Mouse (Mus musculus): ENCODE results near the gene Gm17606. TPM values are rescaled to one million over a fixed set of nuclear protein-coding genes. Genes with fewer than 3 reads are reported as not detected.

The Gm17606 gene
- total RNA-seq, 2 experiments from 2014 or later = not detected

GRCm38 (mm10) chr14:54660009-54660408 lies 19.3 kb downstream of the Gm17606 start:
- no peak for DNase-seq (ENCODE audit: low spot score)

GRCm38 (mm10) chr14:54664477-54665222 lies 23.9 kb downstream of the Gm17606 start:
- DNase-seq (ENCODE audit: low spot score) = no peak

- DNase-seq (ENCODE audit: low spot score) = peak; percentile 59
Measured at GRCm38 (mm10) chr14:54669381-54669780, 28.6 kb downstream of the Gm17606 start.

GRCm38 (mm10) chr14:54674317-54674716 lies 33.6 kb downstream of the Gm17606 start:
- DNase-seq (ENCODE audit: low spot score) = no peak

- no peak for DNase-seq (ENCODE audit: low spot score)
Measured at GRCm38 (mm10) chr14:54676290-54676689, 35.5 kb downstream of the Gm17606 start.

- no peak for DNase-seq (ENCODE audit: low spot score)
Measured at GRCm38 (mm10) chr14:54678657-54679304, 38.0 kb downstream of the Gm17606 start.

- no peak for DNase-seq (ENCODE audit: low spot score)
Measured at GRCm38 (mm10) chr14:54682396-54682795, 41.6 kb downstream of the Gm17606 start.

- DNase-seq (ENCODE audit: low spot score) = no peak
Measured at GRCm38 (mm10) chr14:54685471-54685870, 44.7 kb downstream of the Gm17606 start.

GRCm38 (mm10) chr14:54686063-54686521 lies 45.3 kb downstream of the Gm17606 start, which contains the start of gene 1700123O20Rik:
Gene 1700123O20Rik (plus strand): TSS chr14:54686216.
- DNase-seq (ENCODE audit: low spot score) = no peak

- peak; percentile 100 for DNase-seq (ENCODE audit: low spot score)
Measured at GRCm38 (mm10) chr14:54686522-54687143, 45.9 kb downstream of the Gm17606 start, which contains the start of gene Acin1. Gene Acin1 (minus strand): TSS chr14:54686931.

GRCm38 (mm10) chr14:54687251-54687650 lies 46.5 kb downstream of the Gm17606 start:
- no peak for DNase-seq (ENCODE audit: low spot score)

GRCm38 (mm10) chr14:54695042-54695441 lies 54.3 kb downstream of the Gm17606 start:
- DNase-seq (ENCODE audit: low spot score) = no peak

- DNase-seq (ENCODE audit: low spot score) = no peak
Measured at GRCm38 (mm10) chr14:54696752-54697151, 56.0 kb downstream of the Gm17606 start.

Small RNAs within 50 kb of the gene (microRNA-seq; reads per million reads assigned to microRNA genes)
- not detected for gene Mir686
- not detected for gene Mir6948

Other genes starting within 250 kb of the Gm17606 start
- under 1 TPM; 0.52 to 0.73 TPM for gene Slc7a7, start 223.2 kb upstream of the Gm17606 start, total RNA-seq (2021)
- gene Mrpl52, start 214.0 kb upstream of the Gm17606 start, total RNA-seq (2021) = 100 to 1,000 TPM in 1 of 2 experiments, 10 to 100 TPM in 1; 100.0 to 110 TPM
- gene Mmp14, start 209.3 kb upstream of the Gm17606 start, total RNA-seq (2021) = 10 to 100 TPM in 1 of 2 experiments, 1 to 10 TPM in 1; 7.3 to 10.6 TPM
- gene Lrp10, start 176.8 kb upstream of the Gm17606 start, total RNA-seq (2021) = 10 to 100 TPM; 28.5 to 31.2 TPM
- not detected for gene Rem2, start 164.9 kb upstream of the Gm17606 start, total RNA-seq (2021)
- 10 to 100 TPM; 29.6 to 32.1 TPM for gene Prmt5, start 123.4 kb upstream of the Gm17606 start, total RNA-seq (2021)
- 1 to 10 TPM; 2.5 to 3.0 TPM for gene Haus4, start 86.3 kb upstream of the Gm17606 start, total RNA-seq (2021)
- 1 to 10 TPM in 1 of 2 experiments, under 1 TPM in 1; 0.91 to 1.6 TPM for gene Ajuba, start 63.4 kb upstream of the Gm17606 start, total RNA-seq (2021)
- gene 4931414P19Rik, start 35.0 kb upstream of the Gm17606 start, total RNA-seq (2021) = 1 to 10 TPM; 2.6 to 3.9 TPM
- gene Psmb5, start 22.9 kb upstream of the Gm17606 start, total RNA-seq (2021) = 100 to 1,000 TPM; 162 to 169 TPM
- gene Psmb11, start 19.5 kb upstream of the Gm17606 start, total RNA-seq (2021) = not detected
- gene Cdh24, start 412 bp downstream of the Gm17606 start, total RNA-seq (2021) = under 1 TPM; 0.07 to 0.11 TPM
- gene 1700123O20Rik, start 45.3 kb downstream of the Gm17606 start, total RNA-seq (2021) = 10 to 100 TPM in 1 of 2 experiments, 1 to 10 TPM in 1; 7.8 to 10.6 TPM
- gene Acin1, start 46.0 kb downstream of the Gm17606 start, total RNA-seq (2021) = 10 to 100 TPM; 62.6 to 72.6 TPM
- not detected for gene Gm29776, start 57.9 kb downstream of the Gm17606 start, total RNA-seq (2021)
- not detected for gene Cebpe, start 71.2 kb downstream of the Gm17606 start, total RNA-seq (2021)
- 10 to 100 TPM; 10.7 to 24.4 TPM for gene Slc7a8, start 141.0 kb downstream of the Gm17606 start, total RNA-seq (2021)
- 1 to 10 TPM; 3.0 to 4.1 TPM for gene Rnf212b, start 173.2 kb downstream of the Gm17606 start, total RNA-seq (2021)
- gene Homez, start 230.0 kb downstream of the Gm17606 start, total RNA-seq (2021) = 1 to 10 TPM; 4.3 to 5.1 TPM
- 1 to 10 TPM; 2.4 to 4.5 TPM for gene Ppp1r3e, start 236.6 kb downstream of the Gm17606 start, total RNA-seq (2021)
- 10 to 100 TPM; 22.3 to 27.3 TPM for gene Bcl2l2, start 242.4 kb downstream of the Gm17606 start, total RNA-seq (2021)
- gene Gm20521, start 242.5 kb downstream of the Gm17606 start, total RNA-seq (2021) = 1 to 10 TPM; 2.9 to 3.0 TPM